Mouse (Mus musculus) right cerebral cortex, postnatal 10 days (tissue): ENCODE results near the gene Pde5a.

Experiments
- DNase-seq, 2 experiments: peaks; one replicate each; pipeline ENCODE4 v3.0.0; 2021; ENCODE audit warnings: low spot score in 2 of 2

The Pde5a gene

DNA sequence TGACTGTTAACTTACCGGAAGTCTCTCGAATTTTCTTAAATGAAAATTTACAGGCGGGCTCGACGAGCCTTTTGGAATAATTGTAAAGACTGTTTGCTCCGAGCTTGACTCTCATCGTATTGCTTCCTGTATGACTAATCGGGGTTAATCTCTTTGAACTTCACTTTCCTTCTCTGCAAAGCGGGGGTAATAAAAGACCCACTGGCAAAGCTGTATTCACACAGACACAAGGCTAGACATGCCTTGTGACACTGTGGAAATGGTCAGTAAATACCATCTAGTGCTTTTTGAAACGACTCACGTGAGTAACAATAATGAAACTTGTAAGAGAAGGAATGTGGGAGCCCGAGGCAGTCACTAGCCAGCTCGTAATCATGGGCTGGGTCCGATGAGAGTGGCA, 35.0 kb downstream of the Pde5a start:
- DNase-seq: no peak

DNA sequence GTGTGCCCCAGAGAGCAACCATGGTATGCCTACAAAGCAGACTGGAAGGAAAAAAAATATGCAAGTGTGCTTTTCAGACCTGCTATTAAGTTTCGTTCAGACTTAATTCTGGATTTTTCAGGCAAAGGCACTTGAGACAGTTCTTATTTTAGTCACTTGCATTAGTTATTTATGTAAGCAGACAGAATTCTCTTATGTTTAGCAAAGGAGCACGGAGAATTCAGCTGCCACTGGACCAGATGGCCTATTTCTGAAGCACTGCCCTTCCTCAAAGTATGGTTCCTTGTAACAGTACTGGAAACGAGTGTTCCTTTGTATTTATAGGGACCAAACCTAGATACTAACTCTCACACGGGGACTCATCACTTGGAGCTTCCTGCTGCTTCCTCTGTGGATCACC, 38.2 kb downstream of the Pde5a start:
- peak in 1 of 2 experiments; percentile 37 for DNase-seq

DNA sequence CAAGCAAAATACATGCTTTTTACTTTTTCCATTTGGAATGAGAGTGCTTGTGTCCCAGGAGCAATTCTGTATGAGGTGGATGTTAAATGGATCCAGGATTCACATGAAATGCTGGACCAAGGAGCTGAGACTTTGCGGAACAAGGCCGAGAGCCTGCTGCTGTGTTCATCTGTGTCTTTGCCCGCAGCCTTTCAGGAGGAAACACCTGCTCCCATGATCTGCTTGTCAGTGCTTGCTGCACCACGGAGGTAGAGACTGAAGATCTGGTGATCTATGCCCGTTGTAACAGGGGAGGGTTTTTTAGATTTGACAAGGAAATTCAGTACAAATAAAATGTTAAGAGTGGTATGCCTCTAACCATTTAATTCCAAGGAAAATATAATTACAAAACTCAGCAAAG, 39.1 kb downstream of the Pde5a start:
- DNase-seq: no peak

DNA sequence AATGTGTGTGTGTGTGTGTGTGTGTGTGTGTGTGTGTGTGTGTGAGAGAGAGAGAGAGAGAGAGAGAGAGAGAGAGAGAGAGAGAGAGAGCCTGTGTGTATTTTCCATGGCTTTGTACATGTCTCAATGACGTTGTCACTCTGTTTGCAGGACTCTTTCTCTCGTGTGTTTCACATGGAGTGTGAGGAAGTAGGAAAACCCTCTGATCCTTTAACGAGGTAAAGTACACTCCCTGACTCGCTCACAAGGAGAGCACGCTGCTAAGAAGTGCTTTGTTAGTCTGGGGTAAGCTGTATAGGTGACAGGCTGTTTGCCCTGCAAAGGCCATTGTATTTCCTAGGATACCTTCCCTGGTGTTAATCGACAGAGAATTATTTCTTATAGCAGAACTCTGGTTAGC, 52.7 kb downstream of the Pde5a start:
- DNase-seq: no peak

DNA sequence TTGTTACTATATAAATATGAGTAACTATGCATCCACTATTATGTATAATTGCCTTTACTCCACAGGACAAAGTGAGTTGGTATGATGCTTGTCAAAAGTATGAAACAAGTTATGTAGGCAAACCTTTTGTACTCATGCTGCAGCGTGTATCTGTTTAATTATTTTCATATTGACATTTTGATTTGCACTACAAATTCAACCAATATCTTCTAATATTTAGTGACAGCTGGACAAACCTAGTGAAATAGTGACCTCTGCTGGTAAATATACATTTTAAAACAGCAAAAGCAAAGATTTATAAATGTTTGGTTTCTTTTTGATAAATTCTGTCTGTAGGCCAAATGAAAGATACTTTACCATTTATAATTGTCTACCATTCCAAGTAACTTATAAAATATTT, 55.5 kb downstream of the Pde5a start:
- no peak for DNase-seq

DNA sequence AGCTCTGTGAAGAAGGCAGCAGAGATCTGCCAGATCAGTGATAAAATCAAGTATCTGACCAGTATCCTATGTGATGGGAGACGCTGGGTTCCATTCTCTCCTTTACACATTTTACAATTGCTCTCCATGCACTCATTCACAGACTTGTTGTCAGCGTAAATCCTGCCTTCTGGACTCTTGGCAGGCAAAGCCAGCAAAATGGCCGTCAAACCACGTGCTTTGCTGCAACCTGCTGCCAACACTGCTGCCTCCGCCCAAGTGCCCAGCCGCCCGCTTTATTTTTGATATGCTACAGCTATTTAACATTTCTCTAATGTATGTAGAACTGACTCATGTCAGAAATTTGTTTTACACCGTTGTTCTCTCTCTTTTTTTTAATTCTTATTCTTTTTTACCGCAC, 59.6 kb downstream of the Pde5a start:
- DNase-seq: peak; percentile 79 to 83

DNA sequence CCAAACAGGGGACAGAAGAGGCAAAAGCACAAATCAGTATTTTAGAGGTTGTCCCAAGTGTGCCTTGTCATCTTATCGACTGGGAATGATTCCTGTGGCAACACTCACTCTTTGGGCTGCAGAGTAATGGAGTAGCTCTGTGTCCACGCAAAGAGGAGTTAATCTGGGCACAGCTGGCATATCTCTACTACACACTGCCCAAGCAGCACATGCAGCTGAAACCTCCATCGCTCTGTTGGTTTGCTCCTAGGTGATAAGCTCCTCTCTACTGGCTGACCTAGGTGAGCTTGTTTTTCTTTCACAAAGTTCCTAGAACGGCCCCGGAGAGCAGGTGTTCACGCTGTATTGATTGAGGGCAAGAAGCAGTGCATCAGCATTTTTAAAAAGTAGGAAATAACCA, 60.8 kb downstream of the Pde5a start:
- DNase-seq: no peak

DNA sequence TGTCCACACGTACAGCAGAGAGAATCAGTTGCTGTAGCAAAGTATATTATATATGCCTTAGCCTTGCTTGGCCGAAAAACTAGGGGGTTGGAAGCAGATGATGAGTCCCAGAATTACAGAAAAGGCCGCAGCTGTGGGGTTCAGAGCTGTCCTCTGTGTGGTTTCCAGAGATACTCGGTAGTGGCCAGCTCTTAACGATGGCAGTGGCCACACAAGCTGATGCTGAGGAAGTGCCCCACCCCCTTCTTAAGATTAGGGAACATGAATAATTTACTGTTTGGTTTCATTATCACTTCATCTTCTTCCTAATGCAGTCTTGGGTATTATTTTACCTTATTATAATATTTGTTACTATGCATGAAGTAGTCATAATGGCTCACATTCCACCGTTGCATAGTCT, 71.3 kb downstream of the Pde5a start:
- DNase-seq: no peak

DNA sequence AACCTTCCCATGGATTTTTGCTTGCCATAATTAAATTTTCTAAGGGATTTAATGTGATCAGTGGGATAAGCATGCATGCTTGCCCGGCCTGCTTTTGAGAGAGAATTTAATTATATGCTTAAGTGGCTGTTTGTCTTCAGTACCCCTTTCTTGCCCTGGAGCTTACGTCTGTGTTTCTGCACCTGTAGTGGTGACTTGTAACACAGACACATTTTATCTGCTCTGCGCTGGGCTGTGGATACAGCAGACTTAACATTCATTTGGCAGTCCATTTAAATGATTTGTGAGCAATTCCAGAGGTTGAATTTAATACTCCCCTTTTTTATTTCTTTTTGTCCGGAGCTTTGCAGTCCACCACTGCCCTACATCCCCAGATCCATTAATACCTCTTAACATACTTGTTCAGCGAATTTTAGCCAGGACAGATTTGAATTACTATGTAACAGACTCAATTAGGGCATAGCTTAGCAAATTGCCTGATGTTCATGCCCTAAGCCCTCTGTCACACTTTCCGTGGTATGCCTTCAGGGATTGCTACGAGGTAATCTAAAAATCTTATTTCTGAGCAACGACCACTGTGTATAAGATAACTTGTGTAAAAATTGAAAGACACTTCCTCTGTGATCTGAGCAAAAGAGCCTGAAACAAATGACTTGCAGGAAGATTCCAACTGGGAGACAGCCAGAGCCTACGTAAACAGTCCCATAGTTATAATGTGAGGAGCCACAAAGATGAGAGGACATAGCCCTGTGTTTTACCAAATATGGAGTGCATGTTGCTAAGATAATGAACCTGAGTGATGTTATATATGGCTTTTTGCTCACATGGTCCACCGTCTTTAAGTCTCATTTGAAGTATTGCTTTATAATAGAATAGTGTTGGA, 72.0 kb downstream of the Pde5a start:
- DNase-seq: no peak

DNA sequence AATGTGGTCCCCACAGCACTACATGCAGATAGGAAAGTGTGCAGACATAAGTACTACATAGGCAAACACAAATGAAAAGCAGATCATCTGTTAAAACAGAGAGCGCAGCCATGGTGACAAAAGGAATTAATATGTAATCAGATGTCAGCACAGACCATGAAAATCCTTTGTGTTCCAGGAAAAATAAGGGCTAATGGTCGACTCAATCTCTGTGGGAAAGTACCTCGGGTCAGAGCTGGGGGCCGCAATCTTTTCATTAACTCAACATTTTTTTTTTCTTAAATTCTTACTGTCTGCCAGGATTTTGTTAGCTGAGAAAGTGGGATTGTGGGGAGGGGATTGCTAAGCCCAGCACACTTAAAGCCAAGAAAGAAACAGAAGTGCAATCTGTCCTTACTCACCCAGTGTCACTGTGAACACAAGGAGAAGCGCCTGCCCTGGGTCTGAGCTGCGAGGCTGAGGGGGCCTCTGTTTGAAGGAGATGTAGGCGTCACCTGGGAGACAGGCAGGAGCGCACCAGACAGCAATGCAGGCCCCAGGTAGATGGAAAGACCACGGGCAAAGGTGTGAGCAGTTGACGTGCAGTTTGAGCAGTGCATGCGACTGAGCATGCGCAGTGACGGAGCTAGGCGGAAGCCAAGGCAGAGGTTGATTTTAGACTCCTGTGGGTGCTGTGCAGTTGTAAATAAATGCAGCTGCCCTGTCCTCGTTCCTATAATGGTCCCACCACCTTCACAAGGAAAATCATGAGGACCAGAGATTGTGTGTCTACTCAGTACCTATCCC, 72.9 kb downstream of the Pde5a start:
- no peak for DNase-seq

DNA sequence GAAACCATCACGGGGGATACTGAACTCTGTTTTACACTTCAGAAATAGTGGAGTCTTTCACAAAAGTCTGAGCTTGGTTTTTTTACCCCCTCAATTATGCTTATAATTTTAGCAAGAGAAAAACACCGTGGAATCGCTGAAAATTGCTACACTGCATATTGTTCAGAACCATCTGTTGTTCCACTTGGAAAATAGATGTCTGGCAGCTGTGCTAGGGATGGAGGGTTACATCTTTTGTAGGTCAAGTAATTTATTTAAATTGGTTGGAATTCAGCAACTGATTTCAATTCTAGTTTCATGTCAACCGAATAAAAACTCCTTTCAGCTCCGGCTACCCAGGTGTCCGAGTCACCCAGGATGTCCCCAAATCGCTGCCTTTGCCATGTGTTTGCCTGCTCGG, 78.6 kb downstream of the Pde5a start:
- DNase-seq: no peak

DNA sequence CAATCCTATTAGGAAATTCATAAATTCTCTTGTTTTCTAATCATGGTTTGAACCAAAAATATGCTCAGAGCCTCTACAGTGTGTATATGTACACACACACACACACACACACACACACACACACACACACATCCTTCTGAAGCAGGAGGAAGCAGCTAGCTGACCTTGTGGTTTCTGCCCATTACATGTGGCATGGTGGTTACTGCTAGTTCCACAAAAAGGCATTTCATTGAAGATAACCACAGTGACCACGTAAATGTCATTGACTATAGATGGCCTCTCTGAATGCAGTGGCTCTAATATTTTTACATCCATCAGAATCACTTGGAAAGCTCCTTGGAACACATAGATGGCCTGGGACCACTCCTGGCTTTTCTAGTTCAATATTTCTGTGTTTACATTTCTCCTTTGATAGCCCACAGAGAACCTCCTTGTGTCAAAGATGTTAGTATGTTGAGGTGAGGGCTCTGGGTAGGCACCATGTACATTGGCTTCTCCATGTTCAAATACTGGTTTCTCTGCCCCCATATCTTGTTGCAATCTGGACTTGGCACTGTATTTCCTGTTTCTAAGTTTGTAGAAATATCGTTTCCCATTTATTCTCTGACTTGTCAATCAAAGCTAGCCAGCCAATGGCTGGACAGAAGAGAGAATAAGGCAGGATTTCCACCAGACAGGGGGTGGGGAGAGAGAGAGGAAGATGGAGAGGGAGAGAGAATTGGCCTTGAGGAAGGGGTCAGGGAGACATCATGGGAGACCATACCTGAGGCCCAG, 81.5 kb downstream of the Pde5a start:
- DNase-seq: no peak

DNA sequence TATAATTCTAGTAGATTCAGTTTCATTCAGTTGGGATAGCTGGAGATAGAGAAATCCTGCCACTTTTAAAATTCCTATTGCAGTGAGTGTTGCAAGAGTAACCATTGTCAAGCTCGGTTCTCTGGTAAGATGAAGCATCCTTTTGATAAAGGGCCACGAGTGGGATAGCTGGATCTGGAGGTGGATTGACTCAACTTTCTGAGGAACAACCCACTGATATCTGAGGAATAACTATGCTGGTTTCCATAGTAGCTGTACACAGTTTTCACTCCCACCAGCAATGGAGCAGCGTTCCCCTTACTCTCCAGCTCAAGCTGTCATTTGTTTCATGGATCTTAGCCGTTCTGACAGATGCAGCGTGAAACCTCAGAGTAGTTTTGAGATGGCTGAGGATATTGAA, 82.2 kb downstream of the Pde5a start:
- DNase-seq: no peak

DNA sequence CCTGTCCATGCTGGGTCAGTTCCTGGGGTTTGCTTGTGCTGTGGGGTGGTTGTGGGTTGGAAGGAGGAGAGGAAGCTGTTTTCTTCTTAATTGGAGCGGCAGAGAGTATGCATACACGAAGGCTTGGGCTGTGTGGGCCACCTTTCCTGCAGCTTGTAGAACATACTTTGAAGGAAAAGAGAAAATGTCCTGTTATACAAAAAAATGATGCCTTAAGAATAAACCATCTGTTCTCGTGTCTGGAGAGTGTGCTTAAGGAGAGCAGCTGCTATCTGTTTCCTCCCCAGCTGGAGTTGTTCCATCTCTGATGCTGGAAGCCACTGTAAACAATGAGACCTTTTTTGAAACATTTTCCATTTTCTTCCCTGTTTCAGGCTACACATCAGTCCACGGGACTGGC, 85.8 kb downstream of the Pde5a start:
- peak; percentile 42 to 59 for DNase-seq

DNA sequence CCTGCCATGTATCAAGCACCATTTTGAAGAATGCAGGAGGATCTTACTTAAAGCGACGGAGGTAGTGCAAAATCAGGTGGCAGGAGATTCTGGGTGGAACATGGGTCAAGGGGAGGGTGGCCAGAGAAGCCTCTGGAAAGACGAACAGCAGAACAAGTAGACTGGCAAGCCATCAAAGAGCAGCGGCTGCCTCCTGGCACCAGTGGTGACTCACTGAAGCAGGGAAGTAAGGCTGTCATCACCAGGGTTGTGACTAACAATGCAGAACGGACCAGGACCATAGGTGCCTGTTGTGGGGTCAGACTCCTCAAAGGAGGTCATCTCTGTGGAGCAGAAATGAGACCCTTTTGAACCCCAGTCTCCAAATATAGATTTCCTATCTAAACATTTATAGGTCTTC, 89.5 kb downstream of the Pde5a start:
- DNase-seq: no peak

DNA sequence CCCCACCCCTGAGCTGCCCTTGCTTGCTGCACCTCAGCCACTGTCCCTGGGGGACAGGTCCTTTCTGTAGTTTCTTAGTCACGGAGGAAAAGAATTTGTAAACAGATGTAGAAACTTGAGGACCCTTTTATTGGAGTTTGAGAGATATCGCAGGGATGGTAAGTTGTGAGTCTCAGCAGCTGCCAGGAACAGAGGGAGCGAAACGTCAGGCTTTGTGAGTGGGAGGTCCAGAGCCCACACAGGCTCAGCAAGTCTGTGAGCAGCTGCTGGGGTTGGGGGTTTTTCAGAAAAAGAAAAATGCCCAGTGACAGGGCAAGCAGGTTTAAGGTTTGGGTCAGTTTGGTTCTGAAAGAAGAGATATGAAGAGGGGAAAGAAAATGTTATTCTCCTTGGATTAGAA, 92.0 kb downstream of the Pde5a start:
- DNase-seq: peak in 1 of 2 experiments; percentile 15

DNA sequence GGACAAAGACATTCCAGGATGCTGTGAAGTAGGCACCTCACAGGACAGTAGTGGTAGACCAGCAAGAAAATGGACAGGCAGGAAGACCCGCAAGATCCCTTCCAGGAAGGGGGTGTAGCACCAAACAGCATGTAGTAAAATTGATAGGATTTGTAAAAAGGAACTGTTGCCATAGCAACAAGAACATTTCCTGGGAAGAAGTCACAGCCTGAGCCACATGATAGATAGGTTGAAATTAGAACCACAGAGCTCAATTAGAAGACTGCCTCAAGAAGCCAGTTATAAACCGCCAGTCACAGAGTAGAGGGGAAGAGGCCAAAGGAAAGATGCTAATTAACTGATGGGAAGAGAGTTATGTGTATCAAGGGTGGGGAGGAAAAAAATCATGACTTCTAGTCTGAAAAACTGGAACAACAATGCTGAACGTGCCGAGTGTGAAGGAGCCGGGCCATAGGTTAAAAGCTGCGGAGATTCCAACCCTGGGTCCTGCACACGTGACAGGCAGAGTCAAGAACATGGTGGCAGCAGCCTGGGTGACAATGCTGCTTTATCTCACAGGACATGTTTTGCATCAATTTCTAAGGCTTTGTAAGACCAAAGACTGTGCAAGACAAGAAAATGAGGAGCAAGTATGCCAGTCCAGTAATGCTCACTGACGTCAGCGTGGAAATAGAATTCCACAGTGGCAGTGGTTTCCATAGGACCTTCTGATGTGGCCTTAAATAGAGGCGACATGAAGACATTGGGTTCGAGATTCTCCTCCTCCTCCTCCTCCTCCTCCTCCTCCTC, 99.7 kb downstream of the Pde5a start:
- no peak for DNase-seq

DNA sequence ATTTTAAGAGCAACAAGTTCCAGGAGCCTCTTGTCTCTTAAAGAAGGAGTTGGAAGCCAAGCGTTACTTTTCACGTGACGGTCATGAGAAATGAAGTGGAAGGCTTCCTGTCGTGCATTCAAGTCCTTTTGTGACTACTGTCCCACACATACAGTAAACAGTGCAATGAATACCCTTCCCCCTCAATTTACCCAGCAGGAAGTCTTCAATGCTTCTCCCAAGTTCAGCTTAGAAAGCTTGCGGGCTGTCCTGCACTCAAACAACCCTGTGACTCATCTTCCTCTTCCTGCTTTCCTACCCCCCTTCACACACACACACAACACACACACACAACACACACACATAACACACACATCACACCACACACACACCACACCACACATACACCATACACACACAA, 105.8 kb downstream of the Pde5a start:
- DNase-seq: no peak

DNA sequence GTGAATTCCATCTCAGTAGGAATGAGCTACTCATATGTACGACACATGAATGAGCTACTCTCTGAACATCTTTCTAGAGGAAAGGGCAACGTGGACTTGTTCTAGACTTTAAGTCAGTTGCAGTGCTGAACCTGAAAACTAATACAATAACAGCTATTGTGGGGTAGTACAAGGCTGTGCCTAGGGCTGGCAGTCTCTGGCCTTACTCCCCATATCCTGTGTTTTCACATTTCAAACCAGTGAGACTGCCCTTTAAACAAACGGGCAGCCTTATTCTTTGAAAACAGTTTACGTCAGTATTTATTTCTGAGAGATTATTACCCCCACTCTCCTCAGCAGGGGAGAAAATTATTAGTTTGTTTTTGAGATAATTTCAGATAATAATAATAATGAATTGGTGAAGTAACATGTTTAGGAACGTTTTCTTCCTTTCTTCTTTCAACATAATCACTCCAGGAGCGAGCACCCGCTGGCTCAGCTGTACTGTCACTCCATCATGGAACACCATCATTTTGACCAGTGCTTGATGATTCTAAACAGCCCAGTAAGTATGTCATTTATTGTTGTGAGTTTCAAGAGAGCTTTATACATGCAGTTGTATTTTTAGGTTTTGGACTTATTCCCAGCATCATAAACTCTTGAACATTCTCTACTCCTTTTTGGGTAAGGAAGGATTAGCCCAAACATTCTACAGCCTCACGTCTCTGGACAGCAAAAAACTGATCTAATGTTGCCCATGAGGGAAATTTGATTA, 106.5 kb downstream of the Pde5a start:
- no peak for DNase-seq

DNA sequence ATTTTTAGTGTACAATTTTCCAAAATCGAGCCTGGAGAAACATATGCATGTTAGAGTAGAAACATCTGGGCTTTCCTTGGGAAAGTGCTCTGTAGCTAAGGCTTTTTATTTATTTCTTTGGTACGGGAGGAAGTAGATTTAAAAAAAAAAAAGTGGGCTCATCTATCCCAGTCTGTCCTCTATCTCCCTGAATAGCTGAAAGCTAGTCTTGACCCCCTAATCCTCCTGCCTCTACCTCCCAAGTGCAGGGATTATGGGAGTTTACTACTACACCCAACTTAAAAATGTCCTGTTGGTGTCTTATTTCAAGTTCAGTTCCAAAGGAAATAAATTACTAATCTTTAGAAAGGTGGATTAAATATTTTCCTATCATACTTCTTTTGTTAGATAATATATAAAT, 108.9 kb downstream of the Pde5a start:
- no peak for DNase-seq
